Mouse (Mus musculus): ENCODE measurements at regions not wholly inside any gene's neighbourhood (a gene's known extent, or its start where the extent isn't known, plus 50 kb on each side); places are given as distances from the start of the nearest gene placed in this dataset.

GRCm38 (mm10) chrX:105346420-105346819, 153.2 kb upstream of the Cypt2 start:
- DNase-seq, result no peak

GRCm38 (mm10) chrX:105366284-105366683, 133.3 kb upstream of the Cypt2 start:
- DNase-seq, result no peak

GRCm38 (mm10) chrX:105367979-105368378, 131.6 kb upstream of the Cypt2 start:
- no peak for DNase-seq

- no peak for DNase-seq
These were observed 109.1 kb upstream of the Cypt2 start for GRCm38 (mm10) chrX:105390506-105390905.

- DNase-seq, result no peak
These were observed 108.5 kb upstream of the Cypt2 start for GRCm38 (mm10) chrX:105391029-105391428.

GRCm38 (mm10) chrX:105391680-105392462, 107.7 kb upstream of the Cypt2 start:
- DNase-seq, result no peak

GRCm38 (mm10) chrX:105393259-105393658, 106.3 kb upstream of the Cypt2 start:
- peak in 1 of 2 experiments; percentile 12 for DNase-seq

- peak in 1 of 2 experiments; percentile 11 for DNase-seq
These were observed 86.2 kb upstream of the Cypt2 start for GRCm38 (mm10) chrX:105413351-105413750.

- DNase-seq, result peak; percentile 24 to 39
These were observed 78.6 kb upstream of the Cypt2 start for GRCm38 (mm10) chrX:105420976-105421375.

Small RNA genes in the stretch of these regions (microRNA-seq; reads per million reads assigned to microRNA genes)
- gene Mir325, result 1.9 reads per million in 2 experiments

All from heart, adult 18-20 months (tissue).